Mouse (Mus musculus): ENCODE measurements around the gene Usf1. TPM values are rescaled to one million over a fixed set of nuclear protein-coding genes. Genes with fewer than 3 reads are reported as not detected.

The Usf1 gene
- polyA plus RNA-seq, 1 experiment from 2014 or later: 150 TPM

Other genes starting within 250 kb of the Usf1 start
- 44.7 and 48.7 TPM in 2 replicates for gene Pcp4l1, start 215.0 kb upstream of the Usf1 start, polyA plus RNA-seq (2015; fragmentation: Nextera tagmentation; extraction: Ambion mirVana)
- 0.26 and 0.73 TPM in 2 replicates for gene Nr1i3, start 197.3 kb upstream of the Usf1 start, polyA plus RNA-seq (2015; fragmentation: Nextera tagmentation; extraction: Ambion mirVana)
- gene Tomm40l, start 188.8 kb upstream of the Usf1 start, polyA plus RNA-seq (2015; fragmentation: Nextera tagmentation; extraction: Ambion mirVana): 60.9 and 69.6 TPM in 2 replicates
- 5.2 and 6.5 TPM in 2 replicates for gene Apoa2, start 186.3 kb upstream of the Usf1 start, polyA plus RNA-seq (2015; fragmentation: Nextera tagmentation; extraction: Ambion mirVana)
- gene Fcer1g, start 176.9 kb upstream of the Usf1 start, polyA plus RNA-seq (2015; fragmentation: Nextera tagmentation; extraction: Ambion mirVana): 25.5 and 25.7 TPM in 2 replicates
- gene Adamts4, start 160.9 kb upstream of the Usf1 start, polyA plus RNA-seq (2015; fragmentation: Nextera tagmentation; extraction: Ambion mirVana): 6.0 and 6.6 TPM in 2 replicates
- gene Ndufs2, start 159.9 kb upstream of the Usf1 start, polyA plus RNA-seq (2015; fragmentation: Nextera tagmentation; extraction: Ambion mirVana): 262 and 280 TPM in 2 replicates
- gene B4galt3, start 141.0 kb upstream of the Usf1 start, polyA plus RNA-seq (2015; fragmentation: Nextera tagmentation; extraction: Ambion mirVana): 101 and 106 TPM in 2 replicates
- gene Ppox, start 130.1 kb upstream of the Usf1 start, polyA plus RNA-seq (2015; fragmentation: Nextera tagmentation; extraction: Ambion mirVana): 42.7 and 47.9 TPM in 2 replicates
- gene Usp21, start 123.3 kb upstream of the Usf1 start, polyA plus RNA-seq (2015; fragmentation: Nextera tagmentation; extraction: Ambion mirVana): 92.3 and 101 TPM in 2 replicates
- gene Ufc1, start 116.3 kb upstream of the Usf1 start, polyA plus RNA-seq (2015; fragmentation: Nextera tagmentation; extraction: Ambion mirVana): 115 and 126 TPM in 2 replicates
- 46.5 and 49.5 TPM in 2 replicates for gene Dedd, start 82.2 kb upstream of the Usf1 start, polyA plus RNA-seq (2015; fragmentation: Nextera tagmentation; extraction: Ambion mirVana)
- 51.2 and 54.7 TPM in 2 replicates for gene Nit1, start 65.7 kb upstream of the Usf1 start, polyA plus RNA-seq (2015; fragmentation: Nextera tagmentation; extraction: Ambion mirVana)
- gene Pfdn2, start 65.6 kb upstream of the Usf1 start, polyA plus RNA-seq (2015; fragmentation: Nextera tagmentation; extraction: Ambion mirVana): 123 and 143 TPM in 2 replicates
- 3.3 and 4.3 TPM in 2 replicates for gene Klhdc9, start 50.5 kb upstream of the Usf1 start, polyA plus RNA-seq (2015; fragmentation: Nextera tagmentation; extraction: Ambion mirVana)
- 4.1 and 4.7 TPM in 2 replicates for gene Nectin4, start 41.2 kb upstream of the Usf1 start, polyA plus RNA-seq (2015; fragmentation: Nextera tagmentation; extraction: Ambion mirVana)
- 0.73 and 0.79 TPM in 2 replicates for gene Arhgap30, start 22.4 kb upstream of the Usf1 start, polyA plus RNA-seq (2015; fragmentation: Nextera tagmentation; extraction: Ambion mirVana)
- 6.3 and 7.0 TPM in 2 replicates for gene Tstd1, start 7.6 kb downstream of the Usf1 start, polyA plus RNA-seq (2015; fragmentation: Nextera tagmentation; extraction: Ambion mirVana)
- gene F11r, start 26.2 kb downstream of the Usf1 start, polyA plus RNA-seq (2015; fragmentation: Nextera tagmentation; extraction: Ambion mirVana): 14.1 and 15.6 TPM in 2 replicates
- 25.7 and 28.3 TPM in 2 replicates for gene Alyref2, start 92.2 kb downstream of the Usf1 start, polyA plus RNA-seq (2015; fragmentation: Nextera tagmentation; extraction: Ambion mirVana)
- gene Itln1, start 124.0 kb downstream of the Usf1 start, polyA plus RNA-seq (2015; fragmentation: Nextera tagmentation; extraction: Ambion mirVana): not detected in 2 replicates
- gene Cd244a, start 147.9 kb downstream of the Usf1 start, polyA plus RNA-seq (2015; fragmentation: Nextera tagmentation; extraction: Ambion mirVana): not detected in 2 replicates
- gene Ly9, start 196.1 kb downstream of the Usf1 start, polyA plus RNA-seq (2015; fragmentation: Nextera tagmentation; extraction: Ambion mirVana): 0.18 TPM in 1 of 2 replicates, not detected in the other
- 0.12 TPM in 1 of 2 replicates, not detected in the other for gene Slamf7, start 241.7 kb downstream of the Usf1 start, polyA plus RNA-seq (2015; fragmentation: Nextera tagmentation; extraction: Ambion mirVana)

Data from hindbrain, embryonic 16.5 days (tissue).